Mouse (Mus musculus): ENCODE results near the gene Adk.

DNA sequence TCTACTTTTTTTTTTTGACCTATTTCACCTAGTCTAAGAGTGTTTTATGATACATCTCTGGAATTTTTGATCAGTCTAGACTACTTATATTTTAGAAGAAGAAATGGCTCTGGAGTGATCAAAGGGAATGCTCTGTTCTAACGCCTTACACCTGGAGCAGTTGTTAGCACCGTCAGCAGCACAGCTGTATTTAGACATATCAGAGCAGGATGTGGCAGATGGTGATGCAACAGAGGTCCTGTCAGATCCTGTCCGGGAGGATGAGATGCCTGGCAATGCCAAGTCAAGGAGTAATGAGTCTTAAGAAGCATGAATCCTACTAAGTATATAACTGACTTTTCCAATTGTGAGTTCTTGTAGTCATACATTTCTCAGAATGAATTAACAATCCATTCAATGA lies 128.7 kb downstream of the Adk start:
- TF ChIP-seq POLR2AphosphoS5 (IDR thresholded peaks at IDR 0.05; ENCODE audit: borderline replicate concordance, low read depth, low read length) (no peak), ELF1 (IDR thresholded peaks at IDR 0.05; ENCODE audit: low read depth, low read length) (no peak), MYC (IDR thresholded peaks at IDR 0.05; ENCODE audit: low read depth, low read length) (no peak), ETS1 (IDR thresholded peaks at IDR 0.05; ENCODE audit: low read depth, low read length) (no peak)
